Mouse (Mus musculus) forebrain, embryonic 12.5 days (tissue): ENCODE measurements around the gene Ptprs. TPM values are rescaled to one million over a fixed set of nuclear protein-coding genes. Genes with fewer than 3 reads are reported as not detected.

Experiments
- ATAC-seq: fragments of 200-750 bp; cut with Nextera tagmentation; 2 replicates; pipeline ENCODE4 v1.8.0; 2017; ENCODE audit warnings: moderate TSS enrichment; ENCODE audit not compliant: low FRiP score
- H3K27ac ChIP-seq: fragments of 300-500 bp; sonication (generic); 2 replicates; pipeline ENCODE4 v1.5.1; 2016; ENCODE audit warnings: mild to moderate bottlenecking
- H3K27me3 ChIP-seq: fragments of 300-500 bp; sonication (generic); 2 replicates; pipeline ENCODE4 v1.6.1; 2016; ENCODE audit warnings: mild to moderate bottlenecking
- H3K36me3 ChIP-seq: fragments of 300-500 bp; sonication (generic); replicated peaks from 2 replicates; pipeline ENCODE4 v1.6.1; 2016; ENCODE audit warnings: mild to moderate bottlenecking
- H3K4me1 ChIP-seq: fragments of 300-500 bp; sonication (generic); 2 replicates; pipeline ENCODE4 v1.6.1; 2016
- H3K4me2 ChIP-seq: fragments of 300-500 bp; sonication (generic); 2 replicates; pipeline ENCODE4 v1.6.1; 2016; ENCODE audit warnings: mild to moderate bottlenecking, moderate library complexity
- H3K4me3 ChIP-seq: fragments of 300-500 bp; sonication (generic); replicated peaks from 2 replicates; pipeline ENCODE4 v1.5.1; 2016; ENCODE audit warnings: mild to moderate bottlenecking
- H3K9ac ChIP-seq: fragments of 300-500 bp; sonication (generic); 2 replicates; pipeline ENCODE4 v1.6.1; 2016; ENCODE audit warnings: mild to moderate bottlenecking
- H3K9me3 ChIP-seq: fragments of 300-500 bp; sonication (generic); 2 replicates; pipeline ENCODE4 v1.6.1; 2016
- whole genome bisulfite sequencing: fragments of 180-500 bp; shearing (Covaris S2); methylation state at CpG from one replicate; pipeline ENCODE4 v1.1.7; 2016; 5-methylcytosine and 5-hydroxymethylcytosine counted together
- polyA plus RNA-seq: library from polyadenylated mRNA; unstranded; fragments of >200 nt; fragmentation: Nextera tagmentation; extraction: Ambion mirVana; gene quantifications from 2 replicates; pipeline ENCODE4 v1.2.1, GENCODE M21; 2016

Gene Ptprs
- polyA plus RNA-seq, 1 experiment from 2014 or later: 330 TPM

GRCm38 (mm10) chr17:56487441-56487888 is 11.2 kb upstream of the Ptprs start:
- ATAC-seq: peak; percentile 86
- H3K4me1 ChIP-seq: peaks cover 28% of the 10 kb centered on the region
- H3K27ac ChIP-seq: peak overlapping the region; percentile 94
- 9% methylated on average over 10 of the region's 16 CpGs for WGBS
- no peaks in the 10 kb centered on the region for H3K36me3 ChIP-seq
- H3K27me3 ChIP-seq: no peaks in the 10 kb centered on the region
- H3K4me2 ChIP-seq: peak overlapping the region; percentile 30
- no peak overlapping the region for H3K4me3 ChIP-seq
- H3K9me3 ChIP-seq: 0 out of 2 replicates have a peak, but pooled peaks cover 3% of the 10 kb centered on the region
- peak overlapping the region; percentile 17; the same call in 1 of the 2 replicates for H3K9ac ChIP-seq

- H3K9ac ChIP-seq: no peak overlapping the region
- H3K27ac ChIP-seq: 0 out of 2 replicates have a peak overlapping the region, but pooled peaks have one; percentile 94
- peaks cover 28% of the 10 kb centered on the region for H3K4me1 ChIP-seq
- no peak overlapping the region for H3K4me2 ChIP-seq
- ATAC-seq: no peak
- no peak overlapping the region for H3K4me3 ChIP-seq
- no peaks in the 10 kb centered on the region for H3K36me3 ChIP-seq
- no peaks in the 10 kb centered on the region for H3K9me3 ChIP-seq
- 97% methylated on average over 9 of the region's 9 CpGs for WGBS
- 0 out of 2 replicates have a peak, but pooled peaks cover 3% of the 10 kb centered on the region for H3K27me3 ChIP-seq
Measured at GRCm38 (mm10) chr17:56485926-56486325, 9.6 kb upstream of the Ptprs start.

GRCm38 (mm10) chr17:56485118-56485517 is 8.8 kb upstream of the Ptprs start:
- H3K27ac ChIP-seq: peak overlapping the region; percentile 19; the same call in 1 of the 2 replicates
- no peak overlapping the region for H3K4me2 ChIP-seq
- 76% methylated on average over 9 of the region's 9 CpGs for WGBS
- 0 out of 2 replicates have a peak, but pooled peaks cover 3% of the 10 kb centered on the region for H3K27me3 ChIP-seq
- ATAC-seq: no peak
- H3K4me3 ChIP-seq: no peak overlapping the region
- no peak overlapping the region for H3K9ac ChIP-seq
- peaks cover 28% of the 10 kb centered on the region for H3K4me1 ChIP-seq
- no peaks in the 10 kb centered on the region for H3K36me3 ChIP-seq
- H3K9me3 ChIP-seq: no peaks in the 10 kb centered on the region

GRCm38 (mm10) chr17:56482671-56483070 is 6.4 kb upstream of the Ptprs start:
- 92% methylated on average over 1 of the region's 1 CpGs for WGBS
- Histone ChIP-seq H3K27me3 (peaks cover 12% of the 10 kb centered on the region), H3K4me3 (no peak overlapping the region), H3K4me1 (peaks cover 28% of the 10 kb centered on the region), H3K9ac (no peak overlapping the region), H3K36me3 (no peaks in the 10 kb centered on the region), H3K9me3 (no peaks in the 10 kb centered on the region), H3K4me2 (no peak overlapping the region), H3K27ac (no peak overlapping the region)
- no peak for ATAC-seq

- no peak for ATAC-seq
- Histone ChIP-seq H3K4me2 (no peak overlapping the region), H3K27me3 (peaks cover 21% of the 10 kb centered on the region), H3K4me3 (no peak overlapping the region), H3K4me1 (peaks cover 24% of the 10 kb centered on the region), H3K36me3 (no peaks in the 10 kb centered on the region), H3K27ac (no peak overlapping the region), H3K9me3 (no peaks in the 10 kb centered on the region), H3K9ac (no peak overlapping the region)
- WGBS: 12% methylated on average over 6 of the region's 6 CpGs
Measured at GRCm38 (mm10) chr17:56479358-56479757, 3.1 kb upstream of the Ptprs start.

- H3K4me1 ChIP-seq: peaks cover 35% of the 10 kb centered on the region
- no peaks in the 10 kb centered on the region for H3K36me3 ChIP-seq
- no peak overlapping the region for H3K9ac ChIP-seq
- no peak overlapping the region for H3K27ac ChIP-seq
- no peak for ATAC-seq
- no peak overlapping the region for H3K4me2 ChIP-seq
- no peak overlapping the region for H3K4me3 ChIP-seq
- H3K9me3 ChIP-seq: no peaks in the 10 kb centered on the region
- peaks cover 26% of the 10 kb centered on the region for H3K27me3 ChIP-seq
- 71% methylated on average over 11 of the region's 11 CpGs for WGBS
Measured at GRCm38 (mm10) chr17:56478191-56478611, 1.9 kb upstream of the Ptprs start.

- Histone ChIP-seq H3K36me3 (no peaks in the 10 kb centered on the region), H3K9ac (no peak overlapping the region), H3K9me3 (no peaks in the 10 kb centered on the region), H3K4me3 (no peak overlapping the region), H3K27me3 (peaks cover 32% of the 10 kb centered on the region), H3K27ac (no peak overlapping the region), H3K4me1 (peaks cover 44% of the 10 kb centered on the region), H3K4me2 (no peak overlapping the region)
- no peak for ATAC-seq
- WGBS: 89% methylated on average over 19 of the region's 19 CpGs
Measured at GRCm38 (mm10) chr17:56477191-56477818, 1.0 kb upstream of the Ptprs start.

GRCm38 (mm10) chr17:56475584-56476401 is 490 bp downstream of the Ptprs start:
- WGBS: 1% methylated on average over 55 of the region's 66 CpGs
- H3K27me3 ChIP-seq: peaks cover 35% of the 10 kb centered on the region
- no peaks in the 10 kb centered on the region for H3K36me3 ChIP-seq
- H3K4me3 ChIP-seq: peak overlapping the region; percentile 88
- peaks cover 59% of the 10 kb centered on the region for H3K4me1 ChIP-seq
- H3K9ac ChIP-seq: peak overlapping the region; percentile 99
- ATAC-seq: peak; percentile 47
- no peaks in the 10 kb centered on the region for H3K9me3 ChIP-seq
- peak overlapping the region; percentile 96 for H3K27ac ChIP-seq
- H3K4me2 ChIP-seq: peak overlapping the region; percentile 98

- H3K27me3 ChIP-seq: peaks cover 35% of the 10 kb centered on the region
- under 1% methylated on average over 24 of the region's 24 CpGs for WGBS
Measured at GRCm38 (mm10) chr17:56474831-56475581, 1.3 kb downstream of the Ptprs start.

GRCm38 (mm10) chr17:56474311-56474830 is 1.9 kb downstream of the Ptprs start:
- H3K27ac ChIP-seq: peak overlapping the region; percentile 96
- H3K4me3 ChIP-seq: peak overlapping the region; percentile 88
- peak overlapping the region; percentile 98 for H3K4me2 ChIP-seq
- H3K9me3 ChIP-seq: no peaks in the 10 kb centered on the region
- H3K9ac ChIP-seq: peak overlapping the region; percentile 99
- WGBS: 3% methylated on average over 32 of the region's 32 CpGs
- H3K4me1 ChIP-seq: peaks cover 70% of the 10 kb centered on the region
- ATAC-seq: no peak
- peaks cover 35% of the 10 kb centered on the region for H3K27me3 ChIP-seq
- H3K36me3 ChIP-seq: no peaks in the 10 kb centered on the region

More at GRCm38 (mm10) chr17:56474831-56475581, 1.3 kb downstream of the Ptprs start:
- peak overlapping the region; percentile 96 for H3K27ac ChIP-seq
- peak overlapping the region; percentile 88 for H3K4me3 ChIP-seq
- H3K36me3 ChIP-seq: no peaks in the 10 kb centered on the region
- peak; percentile 57 for ATAC-seq
- peak overlapping the region; percentile 99 for H3K9ac ChIP-seq
- H3K4me1 ChIP-seq: peaks cover 67% of the 10 kb centered on the region
- H3K4me2 ChIP-seq: peak overlapping the region; percentile 98
- H3K9me3 ChIP-seq: no peaks in the 10 kb centered on the region

- ATAC-seq: no peak
- peak overlapping the region; percentile 99 for H3K9ac ChIP-seq
- H3K27ac ChIP-seq: peak overlapping the region; percentile 96
- peak overlapping the region; percentile 98 for H3K4me2 ChIP-seq
- H3K9me3 ChIP-seq: no peaks in the 10 kb centered on the region
- peaks cover 72% of the 10 kb centered on the region for H3K4me1 ChIP-seq
- peaks cover 35% of the 10 kb centered on the region for H3K27me3 ChIP-seq
- WGBS: 3% methylated on average over 11 of the region's 11 CpGs
- peak overlapping the region; percentile 88 for H3K4me3 ChIP-seq
- H3K36me3 ChIP-seq: peaks cover 6% of the 10 kb centered on the region
Measured at GRCm38 (mm10) chr17:56473611-56473905, 2.7 kb downstream of the Ptprs start.
